Mouse (Mus musculus) embryonic stem cell, embryonic (primary cell): Measurements from ENCODE around the gene Folr2.

Experiments used
- CTCF ChIA-PET, 4 experiments: fragments of 300-600 bp in 2 of 4; fragments of 350-600 bp in 2 of 4; sonication (Branson Sonifier 250); formaldehyde crosslinking; loops; one replicate each; lab custom pipeline; 2022; ENCODE audit warnings: inconsistent platforms in 2 of 4; lab: Charles Lee
- POLR2A ChIA-PET, 4 experiments: fragments of 300-600 bp in 2 of 4; fragments of 350-600 bp in 2 of 4; sonication (Branson Sonifier 250); formaldehyde crosslinking; loops; one replicate each; lab custom pipeline; 2022; ENCODE audit warnings: antibody characterized with exemption in 4 of 4, inconsistent platforms in 1 of 4; lab: Charles Lee

The Folr2 gene

DNA sequence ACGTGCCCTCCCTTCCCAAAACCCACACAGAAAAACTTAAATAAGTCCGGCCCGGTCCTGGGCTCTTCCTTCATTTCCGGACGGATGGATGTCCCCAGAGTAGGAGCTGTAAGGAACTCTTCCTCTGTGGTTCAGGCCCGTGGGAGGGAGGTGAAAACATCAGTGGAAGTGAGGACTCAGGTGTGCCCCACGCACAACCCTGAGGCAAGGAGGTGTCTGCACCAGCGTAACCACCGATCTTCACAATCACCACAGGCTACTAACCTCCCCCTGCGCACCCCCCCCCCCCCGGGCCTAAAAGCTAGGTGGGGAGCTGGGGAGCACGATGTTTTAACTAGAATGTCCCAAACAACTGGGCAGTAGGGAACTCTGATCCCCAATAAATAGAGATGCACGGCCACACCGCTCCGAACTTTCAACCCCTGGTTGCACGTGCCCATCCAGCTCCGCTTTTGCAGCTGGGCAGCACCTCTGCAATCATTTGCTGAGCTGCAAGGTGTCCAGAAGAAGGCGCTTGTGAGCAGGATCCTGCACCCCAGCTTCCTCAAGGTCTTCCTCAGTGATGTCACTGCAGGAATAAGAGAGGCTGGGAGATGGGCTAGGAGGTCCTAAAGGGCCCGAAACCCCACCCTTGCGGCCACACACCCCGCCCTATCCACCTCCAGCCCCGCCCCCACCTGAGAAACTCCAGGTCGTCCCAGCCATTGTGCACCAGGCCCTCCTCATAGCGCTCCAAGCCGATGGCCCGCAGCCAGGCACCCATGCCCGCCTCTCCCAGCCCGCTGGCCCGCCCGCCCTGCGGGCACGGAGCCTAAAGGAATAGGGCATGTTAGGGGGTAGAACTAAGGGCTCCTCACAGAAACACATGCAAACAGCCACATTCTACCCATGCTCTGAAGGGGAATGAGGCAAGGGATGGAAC lies 33.9 kb downstream of the Folr2 start:
- POLR2A ChIA-PET: interaction anchor here (0.5 to 8.0 kb wide), 33 partner anchors 8 to 1112 kb away, joined by 3 to 102 read pairs (median 4); partner anchors contain the start of genes Inppl1 (in 2 of the 4), Clpb (in 1 of the 4), Lamtor1 (in 1 of the 4) and Nup98 (in 1 of the 4)
- CTCF ChIA-PET: interaction anchor here (0.6 to 2.2 kb wide), 36 partner anchors 9 to 594 kb away, joined by 3 to 27 read pairs (median 4); partner anchors contain the start of genes Clpb (in 2 of the 4) and Inppl1 (in 1 of the 4)

DNA sequence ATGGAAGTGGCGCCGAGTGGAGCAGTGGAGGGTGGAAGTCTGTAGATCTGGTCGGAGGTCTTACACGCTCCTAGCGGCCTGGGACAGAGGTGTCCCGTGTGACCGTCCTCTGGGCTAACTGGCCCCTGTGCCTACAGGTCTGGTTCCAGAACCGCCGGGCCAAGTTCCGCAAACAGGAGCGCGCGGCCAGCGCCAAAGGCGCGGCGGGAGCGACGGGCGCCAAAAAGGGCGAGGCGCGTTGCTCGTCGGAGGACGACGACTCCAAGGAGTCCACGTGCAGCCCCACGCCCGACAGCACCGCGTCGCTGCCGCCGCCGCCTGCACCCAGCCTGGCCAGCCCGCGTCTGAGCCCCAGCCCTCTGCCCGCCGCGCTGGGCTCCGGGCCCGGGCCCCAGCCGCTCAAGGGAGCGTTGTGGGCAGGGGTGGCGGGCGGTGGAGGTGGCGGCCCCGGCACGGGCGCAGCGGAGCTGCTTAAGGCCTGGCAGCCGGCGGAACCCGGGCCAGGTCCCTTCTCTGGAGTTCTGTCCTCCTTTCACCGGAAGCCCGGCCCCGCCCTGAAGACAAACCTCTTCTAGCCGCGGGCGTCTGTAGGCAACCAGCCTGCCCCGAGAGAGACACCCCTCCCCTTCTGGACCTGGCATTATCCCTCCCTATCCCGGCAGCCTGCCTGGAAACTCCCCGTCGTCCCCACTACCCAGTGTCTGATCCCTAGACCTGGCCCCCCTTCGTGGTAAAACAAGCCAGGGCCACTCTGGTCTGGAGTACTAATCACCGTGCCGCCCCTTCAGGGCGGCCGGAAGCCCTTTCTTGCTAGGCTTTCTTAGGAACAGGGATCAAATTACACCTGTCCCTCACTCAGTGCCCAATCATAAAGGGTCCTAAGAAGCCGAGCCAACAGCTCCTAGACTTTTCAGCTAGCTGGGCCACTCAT lies 35.2 kb downstream of the Folr2 start:
- CTCF ChIA-PET: interaction anchor here (0.6 to 1.9 kb wide), 14 partner anchors 10 to 1272 kb away, joined by 3 to 27 read pairs (median 5); partner anchors contain the start of genes Clpb (in 1 of the 4) and Inppl1 (in 1 of the 4)
- POLR2A ChIA-PET: interaction anchor here (0.5 to 8.0 kb wide), 31 partner anchors 9 to 389 kb away, joined by 3 to 102 read pairs (median 5); partner anchors contain the start of genes Inppl1 (in 2 of the 4), Clpb (in 1 of the 4), Lamtor1 (in 1 of the 4) and Nup98 (in 1 of the 4)

DNA sequence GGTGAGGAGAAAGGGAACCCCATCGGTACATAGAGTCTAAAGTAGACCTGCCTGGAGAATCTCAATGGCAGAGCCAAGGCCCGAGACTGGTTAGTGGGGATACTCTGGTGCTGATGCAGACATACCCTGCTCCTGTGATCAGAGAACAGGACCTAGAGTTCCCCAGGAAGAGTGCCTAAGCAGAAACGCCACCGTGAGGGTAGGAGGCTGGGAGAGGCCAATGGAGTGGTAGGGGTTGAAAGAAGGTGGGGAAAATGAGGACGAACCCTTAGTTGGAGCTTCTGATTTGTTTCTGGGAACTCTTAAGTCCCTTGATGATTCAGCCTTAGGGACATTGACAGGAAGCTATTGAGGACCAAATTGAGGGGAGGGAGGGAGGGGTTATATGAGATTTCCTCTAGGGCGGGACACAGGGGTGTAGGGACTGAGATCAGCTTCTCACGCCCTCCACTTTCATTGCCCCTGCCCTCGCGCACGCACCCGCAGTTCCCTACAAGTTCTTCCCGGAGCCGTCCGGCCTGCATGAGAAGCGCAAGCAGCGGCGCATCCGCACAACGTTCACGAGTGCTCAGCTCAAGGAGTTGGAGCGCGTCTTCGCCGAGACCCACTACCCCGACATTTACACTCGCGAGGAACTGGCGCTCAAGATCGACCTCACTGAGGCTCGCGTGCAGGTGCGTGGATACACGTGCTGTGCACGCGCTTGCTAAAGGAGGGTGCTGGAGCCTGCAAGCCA lies 36.5 kb downstream of the Folr2 start:
- ChIA-PET CTCF (interaction anchor here in 3 of 4 experiments (0.6 to 0.9 kb wide), 6 partner anchors 40 to 408 kb away, joined by 3 to 5 read pairs (median 4); partner anchors contain the start of gene Clpb (in 1 of the 3)), POLR2A (interaction anchor here (0.5 to 8.0 kb wide), 24 partner anchors 10 to 180 kb away, joined by 3 to 102 read pairs (median 4); partner anchors contain the start of gene Inppl1 (in 2 of the 4))

DNA sequence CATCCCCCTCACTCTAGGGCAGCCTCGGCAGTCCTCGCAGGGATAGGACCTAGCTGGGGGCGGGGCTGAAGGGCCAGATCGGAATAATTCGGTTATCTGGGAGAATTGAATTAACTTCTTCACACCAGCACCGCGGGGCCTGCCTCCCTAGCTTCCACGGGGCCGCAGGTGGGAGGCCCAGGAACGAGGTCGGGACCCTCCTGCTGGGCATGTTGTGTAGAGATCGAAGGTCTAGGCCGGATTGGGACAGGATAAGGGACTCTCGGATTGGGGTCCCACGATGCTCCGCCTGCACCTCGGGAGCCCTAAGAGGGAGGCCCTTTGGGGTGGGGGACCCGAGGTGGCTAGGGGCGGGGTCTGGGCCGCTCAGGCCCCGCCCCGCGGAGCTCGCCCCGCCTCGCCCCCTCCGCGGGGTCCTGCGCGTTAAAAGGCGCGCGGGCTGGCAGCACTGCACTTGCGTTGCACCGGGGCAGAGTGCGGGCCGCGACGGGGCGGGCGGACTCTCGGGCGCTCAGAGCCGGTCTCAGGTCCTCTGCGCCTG lies 39.1 kb downstream of the Folr2 start, which contains the start of gene Phox2a:
Phox2a (plus strand) TSS at position 453 of the 541 bp plus-strand sequence.
- POLR2A ChIA-PET: interaction anchor here in 3 of 4 experiments (0.6 to 3.7 kb wide), 35 partner anchors 9 to 392 kb away, joined by 3 to 15 read pairs (median 4); partner anchors contain the start of genes Inppl1 (in 3 of the 3), Clpb (in 2 of the 3), Folr1 (in 2 of the 3) and Lamtor1 (in 1 of the 3)

More for the DNA sequence above, 39.1 kb downstream of the Folr2 start, which contains the start of gene Phox2a:
- CTCF ChIA-PET: interaction anchor here (0.5 to 1.6 kb wide), 12 partner anchors 15 to 507 kb away, joined by 3 to 5 read pairs (median 4); partner anchors contain the start of gene Clpb (in 1 of the 4)
